ENCODE assay signal across 17 mouse cellular contexts in the genomic region with DNA sequence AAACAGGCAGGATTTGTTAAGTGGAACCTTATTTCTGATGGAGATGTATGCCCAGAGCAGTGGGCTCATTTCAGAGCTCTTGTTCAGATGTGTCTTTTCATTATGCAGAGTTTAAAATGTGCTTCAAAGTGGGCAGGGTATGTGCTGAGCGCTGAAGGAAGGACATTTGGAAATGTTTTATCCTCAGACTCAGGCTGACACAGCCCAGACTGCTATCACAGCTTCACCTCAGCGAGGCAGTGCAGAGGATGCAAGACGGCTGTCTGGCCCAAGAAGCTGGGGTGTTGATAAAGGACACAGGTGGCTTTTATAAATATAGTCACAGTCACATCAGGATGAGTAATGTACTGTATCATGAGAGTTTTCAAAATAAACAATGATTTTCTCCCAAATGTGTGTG.
"Had no signal": no experiment of that assay in that cellular context is flagged by ENCODE, and none has a peak within 500 bp of the region (broad histone marks: within the 10 kb centered on the region; RNA-seq: fewer than 3 reads in every experiment).

No protein-coding gene starts in this region.

- H3K9ac ChIP-seq: limb, embryonic 15.5 days; liver, embryonic 12.5 days; lung, embryonic 14.5 days; neural tube, embryonic 15.5 days had no signal

- DNase-seq: kidney, adult 9 months; kidney, postnatal 10 days; layer of hippocampus, postnatal 36 days; left cerebral cortex, postnatal 4 days; lung, embryonic 14.5 days; lung, postnatal 10 days; lung, postnatal 4 days; midbrain, embryonic 14.5 days; right cerebral cortex, adult 18-20 months; right cerebral cortex, postnatal 25 days; thymus, adult 18-20 months; thymus, postnatal 14 days had no signal

- H3K27me3 ChIP-seq: limb, embryonic 15.5 days; liver, embryonic 12.5 days; neural tube, embryonic 15.5 days had no signal

- H3K27ac ChIP-seq: limb, embryonic 15.5 days; liver, embryonic 12.5 days; midbrain, embryonic 10.5 days; neural tube, embryonic 15.5 days had no signal

- H3K4me3 ChIP-seq: limb, embryonic 15.5 days; liver, embryonic 12.5 days; midbrain, embryonic 10.5 days; myocyte; neural tube, embryonic 15.5 days had no signal

- H3K4me2 ChIP-seq: limb, embryonic 15.5 days; liver, embryonic 12.5 days; lung, embryonic 14.5 days; neural tube, embryonic 15.5 days had no signal

- ATAC-seq: liver, embryonic 12.5 days had no signal

- H3K36me3 ChIP-seq: limb, embryonic 15.5 days; liver, embryonic 12.5 days; midbrain, embryonic 10.5 days; neural tube, embryonic 15.5 days had no signal

- H3K9me3 ChIP-seq: limb, embryonic 15.5 days; liver, embryonic 12.5 days; midbrain, embryonic 10.5 days; neural tube, embryonic 15.5 days had no signal
